Mouse (Mus musculus) MEL (cell line): ENCODE measurements at regions not wholly inside any gene's neighbourhood (a gene's known extent, or its start where the extent isn't known, plus 50 kb on each side); places are given as distances from the start of the nearest gene placed in this dataset.

Experiments used
- DNase-seq: peaks from one replicate; pipeline ENCODE4 v3.0.0; 2011; ENCODE audit warnings: low read depth, low spot score
- H3K27ac ChIP-seq: 2 replicates; pipeline ENCODE4 v1.5.1; 2012; ENCODE audit warnings: low read depth, mild to moderate bottlenecking, control low read depth, low read length, moderate library complexity; ENCODE audit not compliant: control insufficient read depth
- H3K27me3 ChIP-seq, 2 experiments: fragments of 150-350 bp in 1 of 2; sonication (generic) in 1 of 2; 2 replicates each; pipeline ENCODE4 v1.6.1; 2012; ENCODE audit warnings: low read length in 2 of 2, mild to moderate bottlenecking in 2 of 2, improper control_type of control experiment in 1 of 2, moderate library complexity in 1 of 2; ENCODE audit not compliant: insufficient read depth in 2 of 2, control insufficient read depth in 1 of 2
- H3K36me3 ChIP-seq, 2 experiments: 2 replicates each; pipeline ENCODE4 v1.6.1; 2012 to 2014; ENCODE audit warnings: low read length in 2 of 2, improper control_type of control experiment in 1 of 2, inconsistent platforms in 1 of 2, mild to moderate bottlenecking in 1 of 2; ENCODE audit not compliant: insufficient read depth in 2 of 2, control insufficient read depth in 1 of 2
- H3K4me1 ChIP-seq, 2 experiments: fragments of 150-350 bp in 1 of 2; sonication (generic) in 1 of 2; 2 replicates each; pipeline ENCODE4 v1.6.1; 2012; ENCODE audit warnings: low read length in 2 of 2, improper control_type of control experiment in 1 of 2, mild to moderate bottlenecking in 1 of 2; ENCODE audit not compliant: insufficient read depth in 2 of 2, control insufficient read depth in 1 of 2
- H3K4me3 ChIP-seq, 2 experiments: fragments of 150-350 bp in 1 of 2; sonication (generic) in 1 of 2; 2 replicates each; pipeline ENCODE4 v1.5.1; 2012; ENCODE audit warnings: low read depth in 2 of 2, low read length in 2 of 2, mild to moderate bottlenecking in 2 of 2, moderate library complexity in 2 of 2, control low read depth in 1 of 2, improper control_type of control experiment in 1 of 2; ENCODE audit not compliant: control insufficient read depth in 1 of 2, insufficient read depth in 1 of 2
- H3K79me2 ChIP-seq: 2 replicates; pipeline ENCODE4 v1.6.1; 2012; ENCODE audit warnings: mild to moderate bottlenecking, low read length, moderate library complexity; ENCODE audit not compliant: control insufficient read depth, poor library complexity, insufficient read depth
- H3K9ac ChIP-seq: 2 replicates; pipeline ENCODE4 v1.6.1; 2012; ENCODE audit warnings: low read depth, mild to moderate bottlenecking, control low read depth, low read length, moderate library complexity; ENCODE audit not compliant: control insufficient read depth, poor library complexity, severe bottlenecking
- H3K9me3 ChIP-seq: fragments of 150-350 bp; sonication (generic); replicated peaks from 2 replicates; pipeline ENCODE4 v1.6.1; 2012; ENCODE audit warnings: mild to moderate bottlenecking, low read length, improper control_type of control experiment, moderate library complexity; ENCODE audit not compliant: insufficient read depth
- CHD2 ChIP-seq: IDR thresholded peaks from 2 replicates; pipeline ENCODE4 v1.6.1; 2011; ENCODE audit warnings: low read length, improper control_type of control experiment
- CTCF ChIP-seq, 3 experiments: IDR thresholded peaks in 2 of 3; conservative IDR thresholded peaks in 1 of 3; 2 replicates each; pipeline ENCODE4 v1.5.1; 2011 to 2012; ENCODE audit warnings: low read length in 3 of 3, low read depth in 2 of 3, mild to moderate bottlenecking in 2 of 3, improper control_type of control experiment in 1 of 3, inconsistent platforms in 1 of 3, mixed read lengths in 1 of 3, moderate library complexity in 1 of 3; ENCODE audit not compliant: control insufficient read depth in 1 of 3, insufficient read depth in 1 of 3, poor library complexity in 1 of 3, severe bottlenecking in 1 of 3
- E2F4 ChIP-seq: IDR thresholded peaks from 2 replicates; pipeline ENCODE4 v1.6.1; 2011; ENCODE audit warnings: low read depth, low read length, improper control_type of control experiment, borderline replicate concordance
- EP300 ChIP-seq, 2 experiments: IDR thresholded peaks; 2 replicates each; pipeline ENCODE4 v1.6.1; 2011; ENCODE audit warnings: improper control_type of control experiment in 2 of 2, low read length in 2 of 2, low read depth in 1 of 2, mild to moderate bottlenecking in 1 of 2
- GABPA ChIP-seq: IDR thresholded peaks from 2 replicates; pipeline ENCODE4 v1.6.1; 2012; ENCODE audit warnings: low read depth, mild to moderate bottlenecking, inconsistent platforms, low read length, improper control_type of control experiment, moderate library complexity
- JUND ChIP-seq: IDR thresholded peaks from 2 replicates; pipeline ENCODE4 v1.6.1; 2011; ENCODE audit warnings: low read depth, mild to moderate bottlenecking, improper control_type of control experiment, low read length
- MAFK ChIP-seq: IDR thresholded peaks from 2 replicates; pipeline ENCODE4 v1.6.1; 2011; ENCODE audit warnings: low read depth, mild to moderate bottlenecking, low read length, improper control_type of control experiment, borderline replicate concordance
- MYB ChIP-seq: IDR thresholded peaks from 2 replicates; pipeline ENCODE4 v1.6.1; 2011; ENCODE audit warnings: mild to moderate bottlenecking, low read depth, low read length, improper control_type of control experiment
- MYC ChIP-seq: IDR thresholded peaks from 2 replicates; pipeline ENCODE4 v1.6.1; 2011; ENCODE audit warnings: low read depth, mild to moderate bottlenecking, low read length, improper control_type of control experiment, moderate library complexity
- NELFE ChIP-seq: IDR thresholded peaks from 2 replicates; pipeline ENCODE4 v1.6.1; 2011; ENCODE audit warnings: low read depth, low read length, improper control_type of control experiment
- POLR2AphosphoS5 ChIP-seq: IDR thresholded peaks from 2 replicates; pipeline ENCODE4 v1.6.1; 2012; ENCODE audit warnings: low read depth, borderline replicate concordance, mild to moderate bottlenecking, inconsistent platforms, low read length, moderate library complexity, mixed read lengths
- RAD21 ChIP-seq: IDR thresholded peaks from 2 replicates; pipeline ENCODE4 v1.6.1; 2011; ENCODE audit warnings: mild to moderate bottlenecking, low read depth, low read length, improper control_type of control experiment
- RCOR1 ChIP-seq: IDR thresholded peaks from 2 replicates; pipeline ENCODE4 v1.6.1; 2012; ENCODE audit warnings: low read depth, mild to moderate bottlenecking, inconsistent platforms, low read length, improper control_type of control experiment
- SMC3 ChIP-seq: IDR thresholded peaks from 2 replicates; pipeline ENCODE4 v1.6.1; 2011; ENCODE audit warnings: low read depth, low read length, improper control_type of control experiment
- TBP ChIP-seq: IDR thresholded peaks from 2 replicates; pipeline ENCODE4 v1.8.0; 2011; ENCODE audit warnings: low read depth, low read length, improper control_type of control experiment
- TCF12 ChIP-seq: IDR thresholded peaks from 2 replicates; pipeline ENCODE4 v1.6.1; 2014; ENCODE audit warnings: low read depth, mild to moderate bottlenecking, inconsistent platforms, low read length, improper control_type of control experiment, moderate library complexity
- USF2 ChIP-seq, 2 experiments: IDR thresholded peaks; 2 replicates each; pipeline ENCODE4 v1.6.1; 2011 to 2012; ENCODE audit warnings: improper control_type of control experiment in 2 of 2, low read length in 2 of 2, borderline replicate concordance in 1 of 2, inconsistent platforms in 1 of 2, low read depth in 1 of 2, mild to moderate bottlenecking in 1 of 2; ENCODE audit not compliant: insufficient read depth in 1 of 2
- ZKSCAN1 ChIP-seq: IDR thresholded peaks from 2 replicates; pipeline ENCODE4 v1.6.1; 2012; ENCODE audit warnings: low read depth, mild to moderate bottlenecking, inconsistent platforms, low read length, improper control_type of control experiment, moderate library complexity
- ZMIZ1 ChIP-seq: IDR thresholded peaks from 2 replicates; pipeline ENCODE4 v1.6.1; 2012; ENCODE audit warnings: low read depth, mild to moderate bottlenecking, inconsistent platforms, low read length, improper control_type of control experiment, moderate library complexity
- ZNF384 ChIP-seq: IDR thresholded peaks from 2 replicates; pipeline ENCODE4 v1.6.1; 2012; ENCODE audit warnings: low read depth, mild to moderate bottlenecking, inconsistent platforms, low read length, improper control_type of control experiment

- no peak for TF ChIP-seq RCOR1
- TF ChIP-seq CTCF (IDR thresholded peaks at IDR 0.05 in 2 of 3, conservative IDR thresholded peaks at IDR 0.05 in 1 of 3; ENCODE audit: control insufficient read depth in 1 of 3, insufficient read depth in 1 of 3, low read depth in 2 of 3, low read length in 3 of 3, poor library complexity in 1 of 3, severe bottlenecking in 1 of 3): no peak
- TF ChIP-seq EP300 (IDR thresholded peaks at IDR 0.05; ENCODE audit: low read depth in 1 of 2, low read length in 2 of 2): no peak
- no peak for TF ChIP-seq E2F4
- TF ChIP-seq MAFK: no peak
- TF ChIP-seq MYC: no peak
Observed at GRCm38 (mm10) chr8:80253541-80253940, 195.7 kb upstream of the Hhip start (continued).

- H3K27ac ChIP-seq: no peak overlapping the region
- TF ChIP-seq ZMIZ1 (no peak), TCF12 (no peak), CHD2 (no peak), E2F4 (no peak), ZKSCAN1 (no peak), ZNF384 (no peak), POLR2AphosphoS5 (no peak), TBP (no peak), RAD21 (no peak), USF2 (IDR thresholded peaks at IDR 0.05; ENCODE audit: borderline replicate concordance in 1 of 2, insufficient read depth in 1 of 2, low read depth in 1 of 2, low read length in 2 of 2) (no peak), SMC3 (no peak), MYB (no peak), NELFE (no peak), JUND (no peak), MAFK (no peak), GABPA (no peak)
Observed at GRCm38 (mm10) chr8:80251595-80251994, 193.8 kb upstream of the Hhip start.

More at GRCm38 (mm10) chr8:80251595-80251994, 193.8 kb upstream of the Hhip start:
- H3K4me3 ChIP-seq: no peak overlapping the region
- H3K9ac ChIP-seq: no peak overlapping the region
- H3K9me3 ChIP-seq: no peaks in the 10 kb centered on the region
- no peaks in the 10 kb centered on the region for H3K79me2 ChIP-seq
- H3K27me3 ChIP-seq: no peaks in the 10 kb centered on the region
- no peaks in the 10 kb centered on the region for H3K4me1 ChIP-seq
- DNase-seq: no peak
- H3K36me3 ChIP-seq: no peaks in the 10 kb centered on the region
